Mouse (Mus musculus) heart, postnatal 36 days (tissue): Measurements from ENCODE around the gene Ppp6r2. TPM values are rescaled to one million over a fixed set of nuclear protein-coding genes. Genes with fewer than 3 reads are reported as not detected.
A peak's percentile ranks its signal among the peaks of the same experiment; 100 is the strongest.

Experiments
- DNase-seq, 2 experiments: peaks; one replicate each; pipeline ENCODE4 v3.0.0; 2021 to 2022
- intact Hi-C: fragments of 180-260 bp; cut with DNase I; formaldehyde crosslinking; loops from one replicate; pipeline ENCODE4 v1.15.1; 2025
- total RNA-seq, 2 experiments: library from RNA; stranded (reverse); gene quantifications; 2 replicates each; pipeline ENCODE4 v1.2.3; 2021

Ppp6r2 gene
- total RNA-seq, 2 experiments from 2014 or later = 70.5 to 72.5 TPM

DNA sequence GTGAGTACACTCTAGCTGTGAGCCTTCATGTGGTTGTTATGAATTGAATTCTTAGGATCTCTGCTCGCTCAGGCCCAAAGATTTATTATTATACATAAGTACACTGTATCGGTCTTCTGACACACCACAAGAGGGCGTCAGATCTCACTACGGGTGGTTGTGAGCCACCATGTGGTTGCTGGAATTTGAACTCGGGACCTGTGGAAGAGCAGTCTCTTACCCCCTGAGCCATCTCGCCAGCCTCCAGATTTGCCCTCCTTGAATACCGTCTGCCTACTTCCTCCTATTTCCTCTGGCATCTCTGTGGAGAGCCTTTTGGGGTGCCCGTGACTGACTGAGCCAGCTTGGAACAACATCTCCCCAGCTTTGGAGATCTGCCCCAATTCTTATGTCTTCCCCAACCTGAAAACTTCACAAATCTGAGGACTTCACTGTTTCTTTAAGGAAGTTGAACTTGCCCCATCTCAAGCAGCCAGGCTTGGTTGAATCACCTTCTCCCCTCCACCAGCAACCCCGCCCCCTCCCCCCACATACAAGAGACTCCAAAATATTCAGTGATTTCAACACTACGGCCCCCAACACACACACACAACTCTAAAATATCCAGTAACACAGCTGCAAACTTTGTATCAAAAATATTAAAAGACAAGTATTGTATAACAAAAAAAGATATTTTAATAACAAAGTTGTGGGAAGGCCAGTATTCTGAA is 29.6 kb upstream of the Ppp6r2 start:
- DNase-seq = no peak
- intact Hi-C loops = loop anchor here (1.0 kb wide), 2 partner anchors 15 to 29 kb away; partner anchors contain the start of gene Dennd6b

DNA sequence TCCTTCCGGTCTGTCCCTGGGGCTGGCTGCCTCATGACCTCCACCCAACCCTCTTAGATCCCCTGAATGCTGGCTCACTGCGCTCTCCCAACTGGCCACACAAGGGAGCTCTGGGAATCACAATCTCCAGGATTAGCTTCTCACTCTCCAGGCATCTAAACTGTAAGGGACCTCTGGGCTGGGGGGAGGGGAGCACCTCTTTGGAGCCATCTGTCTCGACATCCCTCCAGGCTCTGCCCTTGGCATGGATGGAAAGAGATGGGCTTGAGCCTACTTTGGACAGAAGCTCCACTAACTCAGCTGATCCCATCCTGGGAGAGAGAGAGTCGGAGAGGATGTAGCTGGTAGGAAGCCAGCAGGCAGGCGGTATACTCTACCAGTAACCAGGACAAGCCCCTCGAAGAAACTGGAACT is 29.0 kb upstream of the Ppp6r2 start:
- intact Hi-C loops = loop anchor here (1.0 kb wide), 1 partner anchor 28 kb away; no protein-coding TSS in a partner anchor
- peak; percentile 33 to 60 for DNase-seq

DNA sequence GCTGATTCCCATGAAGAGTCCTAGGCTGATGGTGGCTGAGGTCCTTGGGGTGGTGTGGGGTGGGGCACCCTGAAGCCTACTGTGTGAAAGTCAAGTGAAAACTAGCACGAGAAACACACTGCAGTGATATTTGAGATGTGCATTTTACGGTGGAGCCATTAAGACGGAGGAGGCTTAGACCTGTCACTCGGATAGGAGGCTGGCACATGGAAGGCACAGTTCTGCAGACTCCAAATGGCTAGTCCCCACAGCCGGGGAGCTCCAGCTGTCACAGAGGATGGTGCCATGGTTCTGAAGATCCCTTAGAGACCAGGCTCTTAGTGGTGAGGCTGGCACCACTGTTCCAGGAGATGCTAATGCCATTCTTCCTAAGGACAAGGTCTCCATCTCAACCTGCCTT is 28.5 kb upstream of the Ppp6r2 start:
- DNase-seq = no peak
- intact Hi-C loops = loop anchor here (1.0 kb wide), 1 partner anchor 27 kb away; no protein-coding TSS in a partner anchor

DNA sequence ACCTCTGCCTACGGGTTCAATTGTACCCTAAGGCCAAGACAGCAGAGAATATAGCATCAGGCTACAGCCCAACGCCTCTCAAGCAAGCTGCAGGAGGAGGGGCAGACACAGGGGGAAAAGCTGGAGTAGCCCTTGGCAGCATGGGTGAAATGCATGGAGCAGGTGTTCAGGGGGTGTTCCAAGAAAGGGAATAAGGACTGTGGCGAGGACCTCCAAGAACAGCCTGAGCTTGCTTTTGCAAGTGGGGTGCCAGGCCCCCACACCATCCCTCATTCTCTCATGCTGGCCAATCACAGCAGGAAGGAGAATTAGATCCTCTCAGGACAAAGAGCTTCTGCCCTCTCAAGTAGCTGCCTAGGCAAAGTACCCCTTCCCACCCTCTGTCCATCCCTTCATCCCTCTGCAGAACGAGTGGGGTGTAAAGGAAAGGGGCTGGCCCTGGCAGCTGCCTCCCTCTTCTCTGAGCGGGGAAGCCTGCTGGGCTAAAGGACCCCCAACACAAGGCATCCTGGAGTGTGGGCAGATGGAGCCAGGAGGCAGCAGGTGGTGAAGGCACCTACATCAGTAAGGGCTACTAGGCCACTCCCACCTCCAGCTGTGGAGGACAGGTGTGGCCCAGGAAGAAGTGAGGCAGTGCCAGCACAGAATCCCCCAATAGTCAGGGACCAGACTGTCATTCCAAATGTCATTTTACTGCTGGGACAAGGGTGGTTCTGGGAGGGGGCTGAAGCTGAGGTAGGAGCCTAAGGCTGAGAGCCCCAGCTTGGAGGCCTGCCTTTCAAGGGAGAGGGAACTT is 27.0 kb upstream of the Ppp6r2 start:
- intact Hi-C loops = no loop called here
- DNase-seq = no peak

DNA sequence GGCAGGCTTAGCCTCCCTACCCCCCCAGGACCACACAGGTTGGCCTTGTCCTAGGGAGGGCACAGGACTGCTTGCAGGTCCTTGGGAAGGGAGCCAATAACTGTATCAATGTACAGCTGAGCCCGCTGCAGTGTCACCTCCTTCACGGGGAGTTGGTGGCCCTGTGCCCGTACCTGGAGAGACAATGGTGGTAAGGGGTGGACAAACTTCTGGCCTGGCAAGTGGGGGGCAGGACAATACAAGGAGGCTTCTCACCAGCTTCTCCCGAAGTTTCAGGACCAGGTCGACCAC is 26.5 kb upstream of the Ppp6r2 start:
- intact Hi-C loops = no loop called here
- DNase-seq = no peak

DNA sequence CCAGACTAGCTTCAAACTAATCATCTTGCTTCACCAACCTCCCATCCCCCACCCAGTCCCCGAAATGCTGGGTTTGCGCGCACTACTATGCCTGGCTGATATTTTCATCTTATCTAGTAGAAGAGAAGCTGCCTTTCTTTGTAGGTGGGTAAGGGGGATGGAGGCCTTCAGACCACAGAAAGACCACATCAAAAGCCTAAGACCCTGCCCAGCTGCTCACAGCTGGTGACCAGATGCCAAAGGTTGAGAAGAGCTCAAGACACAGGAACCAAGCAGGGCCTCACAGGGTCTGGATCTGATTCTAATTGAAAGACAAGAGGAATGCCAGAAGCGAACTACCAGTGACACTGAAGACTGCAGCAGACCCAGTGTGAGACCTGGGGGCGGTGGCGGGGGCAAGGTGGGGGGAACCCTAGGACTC is 16.1 kb upstream of the Ppp6r2 start:
- DNase-seq = no peak
- intact Hi-C loops = loop anchor here (5.0 kb wide), 1 partner anchor 38 kb away; no protein-coding TSS in a partner anchor

DNA sequence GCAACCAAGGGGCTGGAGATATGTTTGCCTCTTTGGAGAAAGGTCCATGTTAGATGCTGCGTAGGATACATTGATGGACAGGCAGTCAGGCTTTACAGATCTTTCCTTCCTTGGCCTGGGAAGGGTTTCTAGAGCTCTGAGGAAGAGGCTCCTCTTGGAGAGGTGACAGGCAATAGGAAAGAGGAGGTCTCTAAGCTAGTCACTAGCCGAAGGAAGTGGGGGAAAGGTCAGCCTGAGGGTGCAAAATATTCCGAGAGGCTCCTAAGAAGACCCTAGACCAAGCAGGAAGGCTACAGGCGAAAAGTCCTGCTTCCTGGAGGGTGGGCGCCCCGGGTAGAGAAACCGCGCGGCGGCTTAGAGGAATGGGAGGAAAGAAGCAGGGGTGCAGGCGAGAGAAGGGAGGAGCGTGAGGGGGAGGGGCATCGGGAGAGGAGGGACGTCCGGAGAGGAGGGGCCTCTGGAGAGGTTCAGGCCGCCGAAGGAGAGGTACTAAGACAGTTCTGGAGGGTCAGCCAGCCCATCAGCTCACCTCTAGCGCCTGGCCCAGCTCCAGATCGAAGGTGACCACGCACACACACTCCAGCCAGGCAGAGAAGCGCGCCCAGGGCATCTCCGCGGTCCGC is 15.6 kb upstream of the Ppp6r2 start:
- intact Hi-C loops = loop anchor here (1.0 to 5.0 kb wide), 4 partner anchors 14 to 67 kb away; partner anchors contain the start of genes Hdac10 and Ppp6r2
- peak; percentile 92 to 93 for DNase-seq

DNA sequence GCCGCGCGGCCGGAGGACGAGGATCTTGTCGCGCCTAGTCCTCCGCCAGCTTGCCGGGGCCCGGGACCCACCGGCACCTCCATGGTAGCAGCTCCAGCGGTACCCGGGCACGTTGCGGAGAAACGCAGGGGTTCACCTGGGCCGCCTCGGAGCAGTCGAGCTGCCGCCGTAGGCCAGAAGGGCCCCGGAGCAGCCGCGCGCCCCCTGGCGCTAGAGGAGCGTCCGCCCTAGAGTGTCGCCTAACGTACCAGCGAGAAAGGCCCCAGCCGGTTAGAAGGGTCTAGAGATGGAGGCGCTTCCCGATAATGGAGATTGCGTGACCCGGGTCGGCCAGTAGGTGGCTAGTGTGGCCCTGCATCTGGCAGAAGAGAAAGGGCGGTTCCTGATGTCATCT is 15.0 kb upstream of the Ppp6r2 start, which contains the start of gene Dennd6b:
Gene Dennd6b (minus strand): TSS at position 184 of the 394 bp plus-strand sequence.
- intact Hi-C loops = loop anchor here (1.0 to 5.0 kb wide), 4 partner anchors 14 to 68 kb away; partner anchors contain the start of genes Hdac10 and Ppp6r2
- DNase-seq = peak; percentile 94 to 95

DNA sequence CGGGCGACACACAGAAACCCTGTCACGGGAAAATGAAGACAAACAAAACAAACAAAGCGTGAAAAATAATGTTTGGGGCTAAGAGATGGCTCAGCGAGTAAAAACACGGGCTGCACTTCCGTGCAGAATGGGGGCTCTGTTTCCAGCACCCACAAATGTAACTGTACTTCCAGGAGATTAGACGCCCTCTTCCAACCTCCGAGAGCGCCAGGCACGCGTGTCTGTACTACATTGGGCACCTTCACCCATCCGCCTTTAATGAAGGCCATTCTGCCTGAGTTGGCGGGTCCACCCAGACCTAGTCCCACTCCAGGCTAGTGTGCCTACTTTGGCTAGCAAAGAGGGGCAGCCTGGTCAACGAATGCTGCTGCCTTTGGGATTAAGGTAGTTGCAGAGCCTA is 14.3 kb upstream of the Ppp6r2 start:
- intact Hi-C loops = loop anchor here (2.0 to 5.0 kb wide), 3 partner anchors 14 to 68 kb away; partner anchors contain the start of genes Hdac10 and Ppp6r2
- no peak for DNase-seq

DNA sequence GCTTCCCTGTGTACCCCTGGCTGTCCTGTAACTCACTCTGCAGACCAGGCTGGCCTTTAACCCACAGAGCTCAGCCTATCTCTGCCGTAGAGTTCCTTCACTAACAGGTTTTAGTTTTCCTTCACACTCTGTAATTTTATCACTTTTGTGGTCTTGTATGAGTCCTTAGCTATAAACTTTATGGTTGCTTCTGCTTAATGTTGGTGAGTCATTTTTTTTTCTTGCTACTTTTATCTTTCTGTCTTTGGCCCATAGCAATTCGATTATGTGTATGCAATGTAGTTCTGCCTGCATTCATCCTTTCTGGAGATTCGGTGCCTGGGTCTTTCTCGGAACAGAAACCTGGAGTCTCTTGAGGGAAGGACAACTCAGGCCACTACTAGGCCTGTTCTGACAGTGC is 3.9 kb upstream of the Ppp6r2 start:
- intact Hi-C loops = loop anchor here (10.0 kb wide), 1 partner anchor 253 kb away; the partner anchor contains the start of gene Ttll8
- no peak for DNase-seq

DNA sequence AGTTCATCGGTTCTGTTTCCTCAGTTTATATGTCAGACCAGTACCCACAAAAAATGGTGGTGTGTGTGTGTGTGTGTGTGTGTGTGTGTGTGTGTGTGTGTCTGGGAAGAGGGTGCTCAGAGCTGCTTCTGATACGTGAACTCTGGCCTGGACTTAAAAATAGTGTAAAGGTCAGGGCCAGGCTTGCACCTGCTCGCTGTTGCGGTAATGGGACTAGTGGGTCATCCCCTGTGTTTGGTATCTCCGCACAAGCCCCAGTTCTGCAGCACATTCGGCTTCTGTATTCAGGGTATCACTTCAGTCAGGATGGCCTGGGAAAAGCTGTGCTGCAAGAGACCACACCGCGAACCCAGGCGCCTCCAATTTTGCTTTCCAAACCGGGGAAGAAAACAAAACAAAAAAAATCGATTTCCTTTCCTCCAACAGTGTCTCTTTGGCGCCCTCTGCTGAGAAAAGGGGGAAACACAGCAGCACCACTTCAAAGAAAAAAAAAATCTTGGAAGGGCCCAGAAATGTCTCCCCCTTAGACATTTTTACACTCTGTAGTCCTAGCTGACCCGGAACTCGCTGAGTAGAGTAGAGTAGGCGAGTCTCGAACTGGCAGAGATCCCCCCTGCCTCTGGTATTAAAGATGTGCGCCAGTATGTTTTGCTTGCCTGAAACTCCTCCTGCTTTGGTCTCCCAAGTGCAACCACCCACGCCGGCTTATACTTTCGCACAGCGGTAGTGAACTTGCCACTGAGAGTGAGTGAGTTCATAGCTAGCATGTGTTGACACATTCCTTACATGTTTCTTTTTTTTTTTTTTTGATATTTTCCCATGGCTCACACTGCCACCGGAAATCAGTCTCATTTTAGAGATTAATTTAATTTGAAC is 1.2 kb upstream of the Ppp6r2 start:
- peak; percentile 93 to 95 for DNase-seq
- intact Hi-C loops = loop anchor here (1.0 to 10.0 kb wide), 7 partner anchors 13 to 383 kb away; partner anchors contain the start of genes Dennd6b, Ttll8 and Tubgcp6

DNA sequence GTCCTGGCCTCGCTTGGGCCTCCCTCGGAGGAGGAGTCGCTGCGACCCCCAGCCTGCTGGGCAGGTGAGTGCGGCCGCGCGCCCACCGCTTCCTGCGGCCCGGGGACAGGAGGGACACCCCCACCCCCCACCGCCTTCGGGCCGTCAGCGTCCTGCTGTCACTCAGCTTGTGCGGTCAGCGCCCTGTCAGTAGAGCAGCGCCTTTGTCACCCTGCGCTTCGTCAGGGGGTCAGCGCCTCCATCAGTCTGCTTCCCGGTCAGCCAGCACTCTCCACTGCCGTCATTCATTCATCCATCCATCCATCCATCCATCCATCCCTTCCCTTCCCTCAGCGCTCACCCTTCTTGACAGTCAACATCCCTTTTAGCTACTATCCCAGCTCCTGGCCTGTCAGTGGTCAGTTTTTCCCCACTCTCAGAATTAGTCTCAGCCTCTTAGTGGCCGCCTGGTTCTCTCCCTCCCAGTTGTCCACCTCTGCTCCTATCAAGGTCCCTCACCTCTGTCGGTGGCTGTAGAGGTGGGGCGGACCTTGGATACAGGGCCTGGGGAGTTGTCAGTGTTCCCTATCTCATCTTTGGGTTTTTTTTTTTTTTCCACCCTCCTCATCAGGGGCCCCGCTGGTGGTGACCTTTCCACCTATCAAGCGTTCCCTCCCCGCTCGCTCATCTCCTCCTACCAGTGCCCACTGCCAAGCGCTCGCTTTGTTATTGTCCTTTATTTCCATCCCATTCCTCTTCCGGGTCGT is 536 bp downstream of the Ppp6r2 start:
- intact Hi-C loops = loop anchor here (2.0 to 5.0 kb wide), 5 partner anchors 15 to 385 kb away; partner anchors contain the start of genes Dennd6b and Tubgcp6
- DNase-seq = peak in 1 of 2 experiments; percentile 45

DNA sequence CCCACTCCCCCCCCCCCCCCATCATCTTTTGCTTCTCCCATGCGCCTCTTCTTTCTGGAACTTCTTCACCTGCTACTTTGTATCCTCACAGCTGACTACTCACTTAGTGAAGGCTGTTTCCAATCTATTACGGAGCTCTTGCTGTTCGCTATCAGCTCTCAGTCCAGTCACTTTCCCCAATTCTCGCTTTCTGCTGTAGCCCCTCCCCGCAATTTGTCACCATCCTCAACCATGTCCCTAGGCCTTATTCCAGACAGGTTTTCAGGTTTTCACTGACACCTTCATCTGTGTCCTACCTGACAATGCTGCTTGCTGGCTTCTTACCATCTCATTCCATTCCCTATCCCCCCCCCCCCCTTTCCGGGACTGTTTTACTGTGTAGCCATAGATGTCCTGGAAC is 1.1 kb downstream of the Ppp6r2 start:
- intact Hi-C loops = loop anchor here (5.0 kb wide), 1 partner anchor 385 kb away; no protein-coding TSS in a partner anchor
- DNase-seq = no peak

DNA sequence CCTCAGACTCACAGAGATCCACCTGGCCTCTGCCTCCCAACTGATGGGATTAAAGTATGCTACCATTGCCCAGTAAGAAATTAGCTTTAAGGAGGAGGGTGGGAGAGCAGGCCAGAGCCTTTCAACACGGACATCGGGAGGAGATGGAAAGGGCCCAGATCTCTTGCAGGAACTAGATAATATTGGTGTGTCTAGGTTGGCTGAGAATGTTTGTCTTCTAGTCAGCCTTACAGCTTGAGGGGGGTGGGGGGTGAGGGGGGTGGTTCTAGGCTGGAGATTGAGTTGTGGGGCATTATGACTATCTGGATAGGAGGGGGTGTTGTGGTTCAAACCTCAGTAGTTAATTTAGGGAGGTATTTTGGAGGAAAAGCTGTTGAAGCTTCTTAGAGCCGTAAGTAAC is 2.2 kb downstream of the Ppp6r2 start:
- DNase-seq = no peak
- intact Hi-C loops = loop anchor here (5.0 kb wide), 1 partner anchor 386 kb away; no protein-coding TSS in a partner anchor

DNA sequence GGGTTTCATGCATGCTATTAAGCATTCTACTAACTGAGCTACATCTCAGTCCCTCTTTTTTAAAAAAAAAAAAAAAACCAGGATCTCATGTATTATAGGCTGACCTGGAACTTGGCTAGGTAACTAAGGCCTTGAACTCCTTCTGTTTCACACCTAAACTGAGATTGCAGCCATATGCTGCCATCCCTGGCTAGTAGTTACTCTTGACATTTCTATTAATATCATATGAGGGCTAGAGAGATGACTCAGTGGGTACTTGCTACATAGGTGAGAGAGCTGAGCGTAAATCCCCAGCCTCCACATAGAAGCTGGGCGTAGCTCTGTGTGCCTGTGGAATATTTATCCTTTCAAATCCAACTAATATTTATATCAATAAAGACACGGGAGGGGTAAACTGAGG is 3.6 kb downstream of the Ppp6r2 start:
- DNase-seq = no peak
- intact Hi-C loops = loop anchor here (5.0 kb wide), 1 partner anchor 388 kb away; no protein-coding TSS in a partner anchor

DNA sequence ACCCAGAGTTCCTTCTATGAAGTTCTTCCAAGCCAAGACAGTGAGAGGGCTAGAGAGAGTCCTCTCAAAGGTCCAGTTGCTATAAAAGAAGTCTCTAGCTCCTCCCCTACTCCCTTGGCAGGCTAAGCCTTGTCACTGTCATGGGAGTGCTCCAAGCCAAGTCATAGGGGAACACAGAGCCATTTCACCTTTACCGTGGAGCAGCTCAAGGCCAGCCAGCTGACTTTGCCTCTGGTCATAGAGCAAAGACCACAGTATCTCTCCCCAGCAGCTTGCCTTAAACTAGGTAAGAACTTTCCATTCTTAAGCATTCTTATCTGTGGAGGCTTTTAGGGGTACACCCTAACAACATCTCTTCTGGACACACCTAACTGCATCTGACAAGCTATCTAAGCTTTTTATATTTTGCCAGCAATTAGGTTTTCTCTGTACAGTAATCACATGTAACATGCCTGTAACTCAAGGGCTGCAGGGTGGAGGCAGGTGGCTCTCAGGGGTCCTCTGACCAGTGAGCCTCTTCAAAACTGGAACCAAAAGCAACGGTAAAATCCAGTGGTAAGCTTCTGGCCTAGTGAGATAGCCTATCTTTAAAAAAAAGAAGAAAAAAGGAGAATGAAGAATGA is 4.4 kb downstream of the Ppp6r2 start:
- intact Hi-C loops = no loop called here
- peak; percentile 40 to 47 for DNase-seq

DNA sequence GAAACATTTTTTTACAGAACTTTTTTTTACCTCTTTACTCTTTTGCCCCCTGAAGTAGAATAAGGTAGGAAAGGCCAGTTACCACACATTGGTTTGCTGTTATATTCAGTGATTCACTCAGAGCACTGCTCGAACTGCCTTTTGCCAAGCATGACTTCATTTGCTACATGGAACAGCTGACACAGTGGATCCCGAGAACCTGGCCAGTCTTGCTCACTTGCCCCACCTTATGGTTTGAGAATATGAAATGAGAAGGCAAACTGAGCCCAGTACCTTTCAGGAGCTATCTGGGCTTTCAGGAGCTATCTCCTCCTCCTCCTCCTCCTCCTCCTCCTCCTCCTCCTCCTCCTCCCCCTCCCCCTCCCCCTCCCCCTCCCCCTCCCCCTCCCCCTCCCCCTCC is 22.2 kb downstream of the Ppp6r2 start:
- peak in 1 of 2 experiments; percentile 32 for DNase-seq
- intact Hi-C loops = no loop called here

DNA sequence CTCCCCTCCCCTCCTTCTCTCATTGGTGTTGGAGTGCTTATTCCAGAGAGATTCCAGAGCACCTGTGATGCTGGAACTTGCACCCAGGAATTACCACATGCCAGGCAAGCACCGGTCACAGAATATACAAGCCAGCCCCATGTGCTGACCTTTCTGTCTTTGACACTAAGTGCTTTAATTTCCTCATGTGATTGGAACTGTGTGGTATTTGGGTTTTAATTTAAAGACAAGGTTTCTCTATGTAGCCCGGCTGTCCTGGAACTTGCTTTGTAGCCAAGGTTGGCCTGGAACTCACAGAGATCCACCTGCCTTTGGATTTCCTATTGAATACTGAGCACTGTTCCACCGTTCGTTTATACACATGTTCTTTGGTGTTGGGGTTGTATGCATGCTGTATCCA is 22.7 kb downstream of the Ppp6r2 start:
- intact Hi-C loops = no loop called here
- no peak for DNase-seq
